Mouse (Mus musculus): ENCODE data around the gene Clk4.
A peak's percentile ranks its signal among the peaks of the same experiment; 100 is the strongest.

Clk4 gene

GRCm38 (mm10) chr11:51262342-51263285, 1.1 kb downstream of the Clk4 start, which contains the start of gene BC049762:
Gene BC049762, minus strand, starts transcription at chr11:51263046.
- peaks cover 37% of the 10 kb centered on the region for H3K4me1 ChIP-seq (replicated peaks; ENCODE audit: low read depth, low read length)
- H3K4me3 ChIP-seq (replicated peaks; ENCODE audit: low read length), result peak within 1 kb of the TSS; percentile 91
- H3K27me3 ChIP-seq (ENCODE audit: insufficient read depth, low read length), result peaks cover 14% of the 10 kb centered on the region
- no peaks in the 10 kb centered on the region for H3K9me3 ChIP-seq (ENCODE audit: low read length)
- no peak for TF ChIP-seq POU5F1 (IDR thresholded peaks at IDR 0.05; ENCODE audit: borderline replicate concordance, low read length)
- no peak for TF ChIP-seq NANOG (IDR thresholded peaks at IDR 0.05; ENCODE audit: borderline replicate concordance, low read length)
- TF ChIP-seq CTCF (conservative IDR thresholded peaks at IDR 0.05; ENCODE audit: low read length), result no peak
- peaks cover 23% of the 10 kb centered on the region for H3K36me3 ChIP-seq (ENCODE audit: insufficient read depth, low read length)

GRCm38 (mm10) chr11:51263286-51263831, 1.8 kb downstream of the Clk4 start:
- TF ChIP-seq CTCF (conservative IDR thresholded peaks at IDR 0.05; ENCODE audit: low read length) (no peak), NANOG (IDR thresholded peaks at IDR 0.05; ENCODE audit: borderline replicate concordance, low read length) (no peak), POU5F1 (IDR thresholded peaks at IDR 0.05; ENCODE audit: borderline replicate concordance, low read length) (no peak)
- peaks cover 14% of the 10 kb centered on the region for H3K27me3 ChIP-seq (ENCODE audit: insufficient read depth, low read length)
- H3K9me3 ChIP-seq (ENCODE audit: low read length), result no peaks in the 10 kb centered on the region
- H3K36me3 ChIP-seq (ENCODE audit: insufficient read depth, low read length), result peaks cover 28% of the 10 kb centered on the region
- H3K4me1 ChIP-seq (replicated peaks; ENCODE audit: low read depth, low read length), result peaks cover 37% of the 10 kb centered on the region
- peak overlapping the region; percentile 91 for H3K4me3 ChIP-seq (replicated peaks; ENCODE audit: low read length)

GRCm38 (mm10) chr11:51264352-51264751, 2.8 kb downstream of the Clk4 start:
- TF ChIP-seq POU5F1 (IDR thresholded peaks at IDR 0.05; ENCODE audit: borderline replicate concordance, low read length), result no peak
- peaks cover 10% of the 10 kb centered on the region for H3K27me3 ChIP-seq (ENCODE audit: insufficient read depth, low read length)
- peak overlapping the region; percentile 91 for H3K4me3 ChIP-seq (replicated peaks; ENCODE audit: low read length)

GRCm38 (mm10) chr11:51265326-51265725, 3.8 kb downstream of the Clk4 start:
- Histone ChIP-seq H3K4me1 (replicated peaks; ENCODE audit: low read depth, low read length) (peaks cover 41% of the 10 kb centered on the region), H3K36me3 (ENCODE audit: insufficient read depth, low read length) (peaks cover 45% of the 10 kb centered on the region), H3K9me3 (ENCODE audit: low read length) (no peaks in the 10 kb centered on the region), H3K4me3 (replicated peaks; ENCODE audit: low read length) (0 out of 2 replicates have a peak overlapping the region, but pooled peaks have one; percentile 91), H3K27me3 (ENCODE audit: insufficient read depth, low read length) (peaks cover 4% of the 10 kb centered on the region)
- TF ChIP-seq POU5F1 (IDR thresholded peaks at IDR 0.05; ENCODE audit: borderline replicate concordance, low read length) (no peak), NANOG (IDR thresholded peaks at IDR 0.05; ENCODE audit: borderline replicate concordance, low read length) (no peak), CTCF (conservative IDR thresholded peaks at IDR 0.05; ENCODE audit: low read length) (peak; percentile 41)

More at GRCm38 (mm10) chr11:51264352-51264751, 2.8 kb downstream of the Clk4 start:
- peaks cover 37% of the 10 kb centered on the region for H3K36me3 ChIP-seq (ENCODE audit: insufficient read depth, low read length)
- H3K9me3 ChIP-seq (ENCODE audit: low read length), result no peaks in the 10 kb centered on the region
- peaks cover 39% of the 10 kb centered on the region for H3K4me1 ChIP-seq (replicated peaks; ENCODE audit: low read depth, low read length)

GRCm38 (mm10) chr11:51274418-51274817, 12.9 kb downstream of the Clk4 start:
- H3K9me3 ChIP-seq (ENCODE audit: low read length), result no peaks in the 10 kb centered on the region
- peaks cover 89% of the 10 kb centered on the region for H3K36me3 ChIP-seq (ENCODE audit: insufficient read depth, low read length)
- peak; percentile 72; the same call in 1 of the 2 replicates for TF ChIP-seq NANOG (IDR thresholded peaks at IDR 0.05; ENCODE audit: borderline replicate concordance, low read length)
- no peak for TF ChIP-seq CTCF (conservative IDR thresholded peaks at IDR 0.05; ENCODE audit: low read length)
- TF ChIP-seq POU5F1 (IDR thresholded peaks at IDR 0.05; ENCODE audit: borderline replicate concordance, low read length), result no peak

GRCm38 (mm10) chr11:51289564-51290041, 28.1 kb downstream of the Clk4 start, which contains the start of gene Col23a1:
Gene Col23a1, plus strand, starts transcription at chr11:51289920.
- Histone ChIP-seq H3K9me3 (ENCODE audit: low read length) (peaks cover 8% of the 10 kb centered on the region; the same call in 1 of the 2 replicates), H3K4me1 (replicated peaks; ENCODE audit: low read depth, low read length) (peaks cover 6% of the 10 kb centered on the region), H3K4me3 (replicated peaks; ENCODE audit: low read length) (peak within 1 kb of the TSS; percentile 83), H3K36me3 (ENCODE audit: insufficient read depth, low read length) (0 out of 2 replicates have a peak, but pooled peaks cover 2% of the 10 kb centered on the region), H3K27me3 (ENCODE audit: insufficient read depth, low read length) (peaks cover 51% of the 10 kb centered on the region)
- TF ChIP-seq NANOG (IDR thresholded peaks at IDR 0.05; ENCODE audit: borderline replicate concordance, low read length) (no peak), POU5F1 (IDR thresholded peaks at IDR 0.05; ENCODE audit: borderline replicate concordance, low read length) (no peak), CTCF (conservative IDR thresholded peaks at IDR 0.05; ENCODE audit: low read length) (peak; percentile 97)

More at GRCm38 (mm10) chr11:51274418-51274817, 12.9 kb downstream of the Clk4 start:
- H3K4me1 ChIP-seq (replicated peaks; ENCODE audit: low read depth, low read length), result peaks cover 15% of the 10 kb centered on the region
- H3K4me3 ChIP-seq (replicated peaks; ENCODE audit: low read length), result no peak overlapping the region
- H3K27me3 ChIP-seq (ENCODE audit: insufficient read depth, low read length), result no peaks in the 10 kb centered on the region

GRCm38 (mm10) chr11:51290066-51290955, 28.8 kb downstream of the Clk4 start:
- TF ChIP-seq POU5F1 (IDR thresholded peaks at IDR 0.05; ENCODE audit: borderline replicate concordance, low read length) (no peak), CTCF (conservative IDR thresholded peaks at IDR 0.05; ENCODE audit: low read length) (no peak), NANOG (IDR thresholded peaks at IDR 0.05; ENCODE audit: borderline replicate concordance, low read length) (no peak)
- H3K36me3 ChIP-seq (ENCODE audit: insufficient read depth, low read length), result no peaks in the 10 kb centered on the region
- H3K4me3 ChIP-seq (replicated peaks; ENCODE audit: low read length), result peak overlapping the region; percentile 83
- peaks cover 6% of the 10 kb centered on the region for H3K4me1 ChIP-seq (replicated peaks; ENCODE audit: low read depth, low read length)
- H3K27me3 ChIP-seq (ENCODE audit: insufficient read depth, low read length), result peaks cover 52% of the 10 kb centered on the region
- peaks cover 9% of the 10 kb centered on the region for H3K9me3 ChIP-seq (ENCODE audit: low read length)

Data from E14TG2a.4 (cell line).